Mouse (Mus musculus): ENCODE data around the gene Zdhhc25.
A peak's percentile ranks its signal among the peaks of the same experiment; 100 is the strongest.

The Zdhhc25 gene

GRCm38 (mm10) chr15:88618008-88618773 is 18.1 kb downstream of the Zdhhc25 start:
- Histone ChIP-seq H3K36me3 (ENCODE audit: control insufficient read depth, insufficient read depth, low read length, poor library complexity, severe bottlenecking) (no peaks in the 10 kb centered on the region), H3K27me3 (ENCODE audit: control insufficient read depth, insufficient read depth, low read length, poor library complexity, severe bottlenecking) (no peaks in the 10 kb centered on the region)
- no peak for DNase-seq (ENCODE audit: low read depth, low spot score)

- no peak for DNase-seq (ENCODE audit: low read depth, low spot score)
- Histone ChIP-seq H3K36me3 (ENCODE audit: control insufficient read depth, insufficient read depth, low read length, poor library complexity, severe bottlenecking) (no peaks in the 10 kb centered on the region), H3K27me3 (ENCODE audit: control insufficient read depth, insufficient read depth, low read length, poor library complexity, severe bottlenecking) (no peaks in the 10 kb centered on the region)
Observed at GRCm38 (mm10) chr15:88620017-88620416, 19.9 kb downstream of the Zdhhc25 start.

- Histone ChIP-seq H3K27me3 (ENCODE audit: control insufficient read depth, insufficient read depth, low read length, poor library complexity, severe bottlenecking) (no peaks in the 10 kb centered on the region), H3K36me3 (ENCODE audit: control insufficient read depth, insufficient read depth, low read length, poor library complexity, severe bottlenecking) (no peaks in the 10 kb centered on the region)
- no peak for DNase-seq (ENCODE audit: low read depth, low spot score)
Observed at GRCm38 (mm10) chr15:88623891-88624290, 23.8 kb downstream of the Zdhhc25 start.

GRCm38 (mm10) chr15:88624874-88625277 is 24.8 kb downstream of the Zdhhc25 start:
- no peaks in the 10 kb centered on the region for H3K36me3 ChIP-seq (ENCODE audit: control insufficient read depth, insufficient read depth, low read length, poor library complexity, severe bottlenecking)
- no peak for DNase-seq (ENCODE audit: low read depth, low spot score)
- H3K27me3 ChIP-seq (ENCODE audit: control insufficient read depth, insufficient read depth, low read length, poor library complexity, severe bottlenecking): no peaks in the 10 kb centered on the region

GRCm38 (mm10) chr15:88625303-88626066 is 25.4 kb downstream of the Zdhhc25 start:
- Histone ChIP-seq H3K36me3 (ENCODE audit: control insufficient read depth, insufficient read depth, low read length, poor library complexity, severe bottlenecking) (no peaks in the 10 kb centered on the region), H3K27me3 (ENCODE audit: control insufficient read depth, insufficient read depth, low read length, poor library complexity, severe bottlenecking) (no peaks in the 10 kb centered on the region)
- no peak for DNase-seq (ENCODE audit: low read depth, low spot score)

- no peaks in the 10 kb centered on the region for H3K36me3 ChIP-seq (ENCODE audit: control insufficient read depth, insufficient read depth, low read length, poor library complexity, severe bottlenecking)
- no peak for DNase-seq (ENCODE audit: low read depth, low spot score)
- no peaks in the 10 kb centered on the region; the same call in 1 of the 2 replicates for H3K27me3 ChIP-seq (ENCODE audit: control insufficient read depth, insufficient read depth, low read length, poor library complexity, severe bottlenecking)
Observed at GRCm38 (mm10) chr15:88626886-88627488, 26.9 kb downstream of the Zdhhc25 start.

GRCm38 (mm10) chr15:88628801-88629356 is 28.8 kb downstream of the Zdhhc25 start:
- Histone ChIP-seq H3K27me3 (ENCODE audit: control insufficient read depth, insufficient read depth, low read length, poor library complexity, severe bottlenecking) (no peaks in the 10 kb centered on the region; the same call in 1 of the 2 replicates), H3K36me3 (ENCODE audit: control insufficient read depth, insufficient read depth, low read length, poor library complexity, severe bottlenecking) (no peaks in the 10 kb centered on the region)
- DNase-seq (ENCODE audit: low read depth, low spot score): no peak

- H3K27me3 ChIP-seq (ENCODE audit: control insufficient read depth, insufficient read depth, low read length, poor library complexity, severe bottlenecking): no peaks in the 10 kb centered on the region; the same call in 1 of the 2 replicates
- DNase-seq (ENCODE audit: low read depth, low spot score): no peak
- no peaks in the 10 kb centered on the region for H3K36me3 ChIP-seq (ENCODE audit: control insufficient read depth, insufficient read depth, low read length, poor library complexity, severe bottlenecking)
Observed at GRCm38 (mm10) chr15:88635205-88635604, 35.1 kb downstream of the Zdhhc25 start.

GRCm38 (mm10) chr15:88651019-88651418 is 50.9 kb downstream of the Zdhhc25 start:
- no peaks in the 10 kb centered on the region for H3K36me3 ChIP-seq (ENCODE audit: control insufficient read depth, insufficient read depth, low read length, poor library complexity, severe bottlenecking)
- DNase-seq (ENCODE audit: low read depth, low spot score): peak; percentile 48
- H3K27me3 ChIP-seq (ENCODE audit: control insufficient read depth, insufficient read depth, low read length, poor library complexity, severe bottlenecking): no peaks in the 10 kb centered on the region

All from splenic B cell, adult 2 months (primary cell).